Mouse (Mus musculus) stomach, postnatal 0 days (tissue): ENCODE data around the gene Cox7b.

Source experiments
- CTCF ChIP-seq: IDR thresholded peaks from 2 replicates; pipeline ENCODE4 v1.5.1; 2016; ENCODE audit warnings: antibody characterized with exemption, low read depth, mild to moderate bottlenecking, moderate library complexity
- EP300 ChIP-seq: optimal IDR thresholded peaks from 2 replicates; pipeline ENCODE3; 2016; ENCODE audit warnings: antibody characterized with exemption

- TF ChIP-seq CTCF (no peak), EP300 (no peak)
Observed at GRCm38 (mm10) chrX:106035727-106036126, 20.2 kb downstream of the Cox7b start.
